Mouse (Mus musculus) C2C12 (cell line): Measurements from ENCODE around the gene Cmas.

Source experiments
- CEBPB ChIP-seq: IDR thresholded peaks from one replicate; pipeline ENCODE4 v1.6.1; 2011; ENCODE audit warnings: low read depth, mild to moderate bottlenecking, control low read depth, moderate library complexity
- CTCF ChIP-seq: IDR thresholded peaks from one replicate; pipeline ENCODE4 v1.5.1; 2011; ENCODE audit not compliant: control insufficient read depth, insufficient read depth, insufficient read length
- FOSL1 ChIP-seq: IDR thresholded peaks from one replicate; pipeline ENCODE4 v1.8.0; 2011; ENCODE audit warnings: mild to moderate bottlenecking, low read length; ENCODE audit not compliant: poor library complexity, insufficient read depth, severe bottlenecking
- USF1 ChIP-seq: IDR thresholded peaks from one replicate; pipeline ENCODE4 v1.6.1; 2011; ENCODE audit warnings: low read depth, mild to moderate bottlenecking, control low read depth, moderate library complexity

- TF ChIP-seq CTCF, result no peak
- no peak for TF ChIP-seq CEBPB
- no peak for TF ChIP-seq USF1
- no peak for TF ChIP-seq FOSL1
These were observed 11.0 kb upstream of the Cmas start for GRCm38 (mm10) chr6:142745484-142745883.
